Mouse (Mus musculus) liver, embryonic 14.5 days (tissue): ENCODE measurements at regions not wholly inside any gene's neighbourhood (a gene's known extent, or its start where the extent isn't known, plus 50 kb on each side); places are given as distances from the start of the nearest gene placed in this dataset.

Source experiments
- CTCF ChIP-seq: IDR thresholded peaks from 2 replicates; pipeline ENCODE4 v1.5.1; 2016; ENCODE audit warnings: antibody characterized with exemption, low read depth, control low read depth
- EP300 ChIP-seq: IDR thresholded peaks from 2 replicates; pipeline ENCODE4 v1.6.1; 2016; ENCODE audit warnings: antibody characterized with exemption, low read depth

DNA sequence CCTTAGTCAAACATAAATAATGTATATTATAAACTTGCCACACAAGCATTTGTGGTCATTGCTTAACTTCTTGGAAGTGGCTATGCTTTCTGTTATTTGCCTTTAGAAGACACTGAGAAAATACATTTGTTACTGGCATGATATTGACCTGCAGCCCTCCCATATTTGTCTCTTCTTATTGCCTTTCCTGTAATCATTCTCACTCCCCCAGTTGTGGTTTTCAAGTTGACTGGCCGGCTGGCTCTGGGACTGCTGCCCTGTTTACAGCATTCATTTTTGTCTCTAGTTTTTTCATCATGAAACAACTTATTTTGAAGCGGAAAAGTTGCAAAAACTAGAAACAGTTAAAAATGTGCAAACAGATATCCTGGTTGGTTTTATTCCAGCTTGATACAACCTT, 57.5 kb upstream of the Stc2 start:
- TF ChIP-seq CTCF: no peak
- TF ChIP-seq EP300: no peak
